Mouse (Mus musculus) heart, postnatal 0 days (tissue): ENCODE measurements around the gene Dock1.

Source experiments
- CTCF ChIP-seq: IDR thresholded peaks from 2 replicates; pipeline ENCODE4 v1.5.1; 2016; ENCODE audit warnings: antibody characterized with exemption, control low read depth, low read depth
- EP300 ChIP-seq: IDR thresholded peaks from 2 replicates; pipeline ENCODE4 v1.6.1; 2016; ENCODE audit warnings: antibody characterized with exemption, low read depth

DNA sequence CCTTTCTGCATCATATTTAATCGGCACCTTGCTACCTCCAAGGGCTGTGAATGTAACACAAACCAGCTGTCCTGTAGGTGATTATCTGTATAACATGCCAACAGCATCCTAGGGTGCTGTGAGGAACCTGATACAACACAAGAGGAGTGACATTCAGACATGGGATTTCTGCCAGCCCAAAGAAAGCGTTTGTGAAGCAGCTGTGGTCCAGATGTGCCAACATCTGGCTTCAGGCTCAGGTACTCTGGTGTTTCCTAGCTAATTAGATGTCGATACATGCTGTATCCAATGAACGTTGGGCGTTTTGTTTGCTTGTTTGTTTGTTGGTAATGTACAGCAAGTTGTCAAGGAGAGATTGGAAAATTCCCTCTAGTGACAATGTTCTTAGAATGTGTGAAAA, 487.1 kb downstream of the Dock1 start:
- TF ChIP-seq CTCF (no peak), EP300 (no peak)
